Mouse (Mus musculus): Measurements from ENCODE around the gene Nkain2. TPM values are rescaled to one million over a fixed set of nuclear protein-coding genes. Genes with fewer than 3 reads are reported as not detected.

Gene Nkain2
- total and polyA plus RNA-seq, 3 experiments, result not detected

- Histone ChIP-seq H3K4me2 (ENCODE audit: insufficient read depth, low read depth, poor library complexity, severe bottlenecking) (no peak overlapping the region), H3K9ac (ENCODE audit: insufficient read depth, low read depth) (no peak overlapping the region), H3K27ac (ENCODE audit: insufficient read depth, low read depth) (no peak overlapping the region), H3K79me2 (replicated peaks; ENCODE audit: control insufficient read depth, extremely low read depth, insufficient read depth, poor library complexity, severe bottlenecking) (no peaks in the 10 kb centered on the region), H3K27me3 (replicated peaks) (no peaks in the 10 kb centered on the region), H3K9me3 (replicated peaks; ENCODE audit: low read length) (peaks cover 2% of the 10 kb centered on the region), H3K4me3 (replicated peaks in 1 of 3; ENCODE audit: low read depth in 2 of 3, low read length in 2 of 3, poor library complexity in 1 of 3) (no peak overlapping the region), H3K4me1 (ENCODE audit: control insufficient read depth in 1 of 2, insufficient read depth in 2 of 2) (no peaks in the 10 kb centered on the region), H3K36me3 (replicated peaks in 1 of 2; ENCODE audit: control insufficient read depth in 1 of 2, insufficient read depth in 1 of 2, low read length in 1 of 2) (no peaks in the 10 kb centered on the region)
- no peak for TF ChIP-seq CHD2 (IDR thresholded peaks at IDR 0.05; ENCODE audit: low read length)
- no peak for TF ChIP-seq MAZ (IDR thresholded peaks at IDR 0.05; ENCODE audit: low read depth, low read length)
- TF ChIP-seq RAD21 (IDR thresholded peaks at IDR 0.05; ENCODE audit: low read depth, low read length), result no peak
- TF ChIP-seq UBTF (IDR thresholded peaks at IDR 0.05; ENCODE audit: low read depth, low read length), result no peak
- TF ChIP-seq RCOR1 (conservative IDR thresholded peaks at IDR 0.05; ENCODE audit: low read depth, low read length), result no peak
- no peak for TF ChIP-seq TBP (conservative IDR thresholded peaks at IDR 0.05; ENCODE audit: low read depth, low read length)
- DNase-seq (ENCODE audit: extremely low read depth), result no peak
- in situ Hi-C loops (cut with MboI; ENCODE audit: low pct_ligation_motif_present, low pct_unique_long_range_greater_than_20kb, low sequenced_read_pairs), result no loop called here
- dilution Hi-C loops (cut with MboI; ENCODE audit: extremely low pct_ligation_motif_present, extremely low pct_unique_long_range_greater_than_20kb, low sequenced_read_pairs), result no loop called here
Measured at GRCm38 (mm10) chr10:32001216-32001753, 889.0 kb downstream of the Nkain2 start.

DNA sequence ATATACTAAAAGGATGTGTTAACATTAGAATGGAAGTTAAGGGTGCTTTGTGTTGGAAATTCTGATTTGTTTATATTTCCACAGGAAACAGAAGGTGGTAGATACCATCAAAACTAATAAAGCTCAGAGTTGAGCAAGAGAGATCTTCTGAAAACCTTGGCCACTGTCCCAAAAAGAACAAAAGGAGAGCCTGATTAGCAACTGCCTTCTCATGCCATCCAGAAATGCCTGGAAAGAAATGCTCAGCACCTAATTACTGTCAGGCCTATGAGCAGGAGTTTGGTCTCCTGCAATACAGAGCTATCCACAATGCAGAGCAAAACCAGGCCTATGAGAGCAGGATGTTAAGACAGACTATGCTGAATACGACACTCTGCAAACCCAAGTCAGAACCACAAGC is 897.1 kb downstream of the Nkain2 start:
- H3K79me2 ChIP-seq (replicated peaks; ENCODE audit: control insufficient read depth, extremely low read depth, insufficient read depth, poor library complexity, severe bottlenecking), result no peaks in the 10 kb centered on the region
- no peak for DNase-seq (ENCODE audit: extremely low read depth)
- no peak for TF ChIP-seq USF2 (conservative IDR thresholded peaks at IDR 0.05; ENCODE audit: low read depth, low read length)
- TF ChIP-seq E2F4 (IDR thresholded peaks at IDR 0.05; ENCODE audit: insufficient replicate concordance, low read depth, low read length), result no peak
- TF ChIP-seq MEF2A (IDR thresholded peaks at IDR 0.05; ENCODE audit: borderline replicate concordance, low read depth, low read length), result no peak
- no peak for TF ChIP-seq ZMIZ1 (IDR thresholded peaks at IDR 0.05; ENCODE audit: low read depth, low read length)
- TF ChIP-seq PAX5 (IDR thresholded peaks at IDR 0.05; ENCODE audit: low read length), result no peak
- no peak for TF ChIP-seq JUND (conservative IDR thresholded peaks at IDR 0.05; ENCODE audit: low read depth, low read length)
- no peak for TF ChIP-seq IRF4 (IDR thresholded peaks at IDR 0.05; ENCODE audit: low read depth, low read length)
- TF ChIP-seq HCFC1 (IDR thresholded peaks at IDR 0.05; ENCODE audit: low read depth, low read length), result no peak
- TF ChIP-seq BHLHE40 (IDR thresholded peaks at IDR 0.05; ENCODE audit: low read depth, low read length), result no peak
- no peak for TF ChIP-seq EP300 (IDR thresholded peaks at IDR 0.05; ENCODE audit: low read length)
- H3K36me3 ChIP-seq (replicated peaks in 1 of 2; ENCODE audit: control insufficient read depth in 1 of 2, insufficient read depth in 1 of 2, low read length in 1 of 2), result no peaks in the 10 kb centered on the region
- in situ Hi-C loops (cut with MboI; ENCODE audit: low pct_ligation_motif_present, low pct_unique_long_range_greater_than_20kb, low sequenced_read_pairs) (no loop called here), dilution Hi-C loops (cut with MboI; ENCODE audit: extremely low pct_ligation_motif_present, extremely low pct_unique_long_range_greater_than_20kb, low sequenced_read_pairs) (no loop called here)
- H3K9ac ChIP-seq (ENCODE audit: insufficient read depth, low read depth), result no peak overlapping the region
- no peaks in the 10 kb centered on the region for H3K4me1 ChIP-seq (ENCODE audit: control insufficient read depth in 1 of 2, insufficient read depth in 2 of 2)
- H3K27me3 ChIP-seq (replicated peaks), result no peaks in the 10 kb centered on the region
- H3K9me3 ChIP-seq (replicated peaks; ENCODE audit: low read length), result peaks cover 15% of the 10 kb centered on the region
- H3K27ac ChIP-seq (ENCODE audit: insufficient read depth, low read depth), result no peak overlapping the region
- H3K4me3 ChIP-seq (replicated peaks in 1 of 3; ENCODE audit: low read depth in 2 of 3, low read length in 2 of 3, poor library complexity in 1 of 3), result no peak overlapping the region
- no peak overlapping the region for H3K4me2 ChIP-seq (ENCODE audit: insufficient read depth, low read depth, poor library complexity, severe bottlenecking)

Measured in CH12.LX (cell line).